Mouse (Mus musculus) heart, embryonic 10.5 days (tissue): ENCODE data around the gene Grb14. TPM values are rescaled to one million over a fixed set of nuclear protein-coding genes. Genes with fewer than 3 reads are reported as not detected.
A peak's percentile ranks its signal among the peaks of the same experiment; 100 is the strongest.

ENCODE experiments used
- DNase-seq: peaks from one replicate; pipeline ENCODE4 v3.0.0-alpha.2; 2017; ENCODE audit warnings: low spot score
- H3K27ac ChIP-seq: fragments of 300-500 bp; sonication (generic); 2 replicates; pipeline ENCODE4 v1.5.1; 2016; ENCODE audit warnings: mild to moderate bottlenecking
- H3K27me3 ChIP-seq: fragments of 300-500 bp; sonication (generic); 2 replicates; pipeline ENCODE4 v1.6.1; 2016; ENCODE audit warnings: mild to moderate bottlenecking; ENCODE audit not compliant: poor library complexity, insufficient read depth, severe bottlenecking
- H3K36me3 ChIP-seq: fragments of 300-500 bp; sonication (generic); 2 replicates; pipeline ENCODE4 v1.6.1; 2016; ENCODE audit warnings: mild to moderate bottlenecking, moderate library complexity
- H3K4me1 ChIP-seq: fragments of 300-500 bp; sonication (generic); 2 replicates; pipeline ENCODE4 v1.6.1; 2016; ENCODE audit warnings: mild to moderate bottlenecking
- H3K4me3 ChIP-seq: fragments of 300-500 bp; sonication (generic); 2 replicates; pipeline ENCODE4 v1.5.1; 2016; ENCODE audit warnings: mild to moderate bottlenecking, moderate library complexity
- H3K9me3 ChIP-seq: fragments of 300-500 bp; sonication (generic); 2 replicates; pipeline ENCODE4 v1.6.1; 2016; ENCODE audit warnings: mild to moderate bottlenecking, moderate library complexity
- WGBS: fragments of 180-500 bp; shearing (Covaris S2); methylation state at CpG from one replicate; pipeline ENCODE4 v1.1.7; 2016; 5-methylcytosine and 5-hydroxymethylcytosine counted together
- polyA plus RNA-seq: library from polyadenylated mRNA; unstranded; fragments of >200 nt; fragmentation: Nextera tagmentation; extraction: Ambion mirVana; gene quantifications from 2 replicates; pipeline ENCODE4 v1.2.1, GENCODE M21; 2016

The Grb14 gene
- polyA plus RNA-seq, 1 experiment from 2014 or later: 49.8 TPM

DNA sequence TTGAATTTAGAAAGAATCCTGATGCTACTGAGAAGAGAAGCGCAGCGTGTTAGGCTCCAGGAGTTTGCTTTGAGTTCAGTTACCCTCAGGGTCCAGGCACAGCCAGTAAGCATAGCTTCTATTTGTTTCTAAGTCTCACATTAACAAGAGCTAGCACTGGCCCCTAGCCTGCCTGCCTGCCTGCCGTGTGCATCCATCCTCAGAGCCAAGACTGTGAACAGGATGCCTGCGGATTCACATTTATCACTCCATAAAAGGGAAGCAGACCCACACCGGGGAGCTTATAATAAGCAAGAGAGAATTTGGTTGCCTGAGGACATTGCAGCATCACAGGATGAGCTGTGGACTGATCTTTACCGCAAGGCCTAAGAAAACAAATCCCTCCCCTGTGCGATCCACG lies 53.8 kb downstream of the Grb14 start:
- Histone ChIP-seq H3K4me1 (peaks cover 26% of the 10 kb centered on the region), H3K27me3 (no peaks in the 10 kb centered on the region), H3K27ac (no peak overlapping the region), H3K9me3 (no peaks in the 10 kb centered on the region), H3K36me3 (no peaks in the 10 kb centered on the region), H3K4me3 (no peak overlapping the region)
- 74% methylated on average over 8 of the region's 8 CpGs for WGBS
- no peak for DNase-seq

DNA sequence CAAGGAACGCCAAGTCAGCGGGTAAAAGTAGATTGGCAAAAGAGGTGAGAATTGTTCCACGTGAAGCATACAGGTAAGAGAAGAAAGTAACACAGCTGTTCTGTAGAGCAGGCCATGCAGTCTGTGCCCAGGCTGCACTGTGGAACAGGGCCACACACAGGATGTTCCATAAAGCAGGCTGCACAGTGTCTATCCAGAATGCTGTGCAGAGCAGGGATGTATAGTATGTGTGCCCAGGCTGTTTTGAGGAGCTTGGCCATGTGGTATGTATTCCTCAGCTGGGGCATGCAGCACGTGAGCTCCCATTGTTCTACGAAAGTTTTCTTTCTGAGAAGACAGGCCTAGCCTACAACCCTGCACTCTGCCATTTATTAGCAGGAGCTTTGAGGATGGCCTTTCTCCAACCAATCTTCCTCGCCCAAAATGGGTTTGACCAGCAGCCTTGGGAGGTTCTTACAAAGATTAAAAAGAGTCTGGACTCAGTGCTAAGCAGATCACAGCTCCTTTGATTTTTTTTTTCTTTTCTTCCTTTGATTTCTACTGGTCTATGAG lies 57.8 kb downstream of the Grb14 start:
- no peak for DNase-seq
- Histone ChIP-seq H3K9me3 (no peaks in the 10 kb centered on the region), H3K36me3 (no peaks in the 10 kb centered on the region), H3K4me3 (no peak overlapping the region), H3K27me3 (no peaks in the 10 kb centered on the region), H3K4me1 (peaks cover 10% of the 10 kb centered on the region; the same call in 1 of the 2 replicates), H3K27ac (peak overlapping the region; percentile 36; the same call in 1 of the 2 replicates)
- 88% methylated on average over 6 of the region's 6 CpGs for WGBS

DNA sequence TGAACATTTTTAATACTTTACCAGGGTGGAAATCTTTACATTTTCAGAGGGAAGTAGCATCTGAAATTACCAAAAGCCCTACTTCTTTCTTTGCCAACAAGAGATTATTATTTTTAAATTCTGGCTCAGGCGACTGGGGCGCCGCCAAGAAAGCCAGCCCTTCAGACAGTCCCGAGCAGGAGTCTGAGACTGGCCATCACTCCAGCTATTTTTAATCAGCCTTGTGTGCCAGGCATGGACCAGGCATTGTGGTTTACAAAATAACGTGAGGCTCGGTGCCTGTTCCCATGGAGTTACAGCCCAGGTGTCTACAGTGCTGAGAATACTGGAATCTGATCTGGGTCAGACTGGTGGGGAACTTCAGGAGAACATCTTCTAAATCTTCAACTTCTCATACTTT lies 58.5 kb downstream of the Grb14 start:
- no peaks in the 10 kb centered on the region for H3K9me3 ChIP-seq

DNA sequence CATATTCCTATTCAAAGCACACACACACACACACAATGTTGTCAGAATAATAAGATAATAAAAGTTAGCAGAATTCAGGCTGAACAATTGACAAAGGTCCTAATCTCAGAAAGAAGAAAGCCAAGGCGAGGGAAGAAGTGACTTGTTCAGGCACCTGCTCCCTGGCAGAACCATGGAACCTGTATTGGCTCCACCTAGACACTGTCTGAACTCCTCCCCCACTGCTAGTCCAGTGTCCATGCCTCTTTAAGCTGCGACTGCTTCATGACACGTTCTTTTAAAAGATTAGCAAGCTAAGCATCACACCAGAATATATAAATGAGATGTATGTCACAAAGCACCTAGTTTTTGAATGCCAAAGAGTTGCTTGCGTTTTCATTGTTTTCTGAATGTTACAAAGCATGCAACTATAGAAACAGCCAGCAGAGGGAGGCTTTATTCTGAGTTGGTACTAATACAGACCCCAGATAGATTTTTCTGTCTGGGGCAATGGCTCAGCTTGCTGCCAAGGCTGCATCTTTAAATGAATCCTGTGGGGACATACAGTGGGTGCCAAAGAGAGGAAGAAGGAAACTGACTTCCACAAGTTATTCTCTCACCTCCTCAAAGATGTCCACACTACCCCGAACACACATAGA lies 59.4 kb downstream of the Grb14 start:
- Histone ChIP-seq H3K4me1 (peaks cover 15% of the 10 kb centered on the region), H3K27me3 (no peaks in the 10 kb centered on the region), H3K9me3 (no peaks in the 10 kb centered on the region), H3K27ac (no peak overlapping the region), H3K36me3 (no peaks in the 10 kb centered on the region), H3K4me3 (no peak overlapping the region)
- WGBS: 27% methylated on average over 5 of the region's 5 CpGs
- DNase-seq: no peak

More for the DNA sequence above, 58.5 kb downstream of the Grb14 start:
- H3K27me3 ChIP-seq: no peaks in the 10 kb centered on the region
- WGBS: 58% methylated on average over 6 of the region's 6 CpGs
- peak overlapping the region; percentile 36; the same call in 1 of the 2 replicates for H3K27ac ChIP-seq
- no peak for DNase-seq
- peaks cover 12% of the 10 kb centered on the region; the same call in 1 of the 2 replicates for H3K4me1 ChIP-seq
- H3K36me3 ChIP-seq: no peaks in the 10 kb centered on the region
- H3K4me3 ChIP-seq: no peak overlapping the region

DNA sequence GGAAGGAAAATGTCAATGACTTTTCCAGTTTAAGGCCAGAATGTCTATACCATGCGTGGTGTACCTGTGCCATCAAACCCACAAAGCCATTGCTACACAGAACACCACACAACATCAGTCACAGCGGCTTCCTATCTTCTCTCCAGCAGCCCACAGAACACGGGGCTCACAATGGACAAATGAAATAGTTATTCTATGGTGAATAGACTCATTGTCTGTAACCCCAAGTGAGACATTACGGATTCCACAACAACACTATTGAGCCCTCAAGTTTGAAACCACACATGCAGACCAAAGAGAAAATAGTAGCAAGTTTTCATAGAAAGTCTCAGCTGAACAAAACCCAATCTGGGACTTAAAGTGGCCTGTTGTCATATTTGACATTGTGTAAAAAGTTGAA lies 62.6 kb downstream of the Grb14 start:
- peaks cover 26% of the 10 kb centered on the region for H3K4me1 ChIP-seq
- no peak overlapping the region for H3K27ac ChIP-seq
- no peaks in the 10 kb centered on the region for H3K27me3 ChIP-seq
- DNase-seq: no peak
- 68% methylated on average over 4 of the region's 4 CpGs for WGBS
- no peak overlapping the region for H3K4me3 ChIP-seq
- no peaks in the 10 kb centered on the region for H3K9me3 ChIP-seq
- H3K36me3 ChIP-seq: no peaks in the 10 kb centered on the region

DNA sequence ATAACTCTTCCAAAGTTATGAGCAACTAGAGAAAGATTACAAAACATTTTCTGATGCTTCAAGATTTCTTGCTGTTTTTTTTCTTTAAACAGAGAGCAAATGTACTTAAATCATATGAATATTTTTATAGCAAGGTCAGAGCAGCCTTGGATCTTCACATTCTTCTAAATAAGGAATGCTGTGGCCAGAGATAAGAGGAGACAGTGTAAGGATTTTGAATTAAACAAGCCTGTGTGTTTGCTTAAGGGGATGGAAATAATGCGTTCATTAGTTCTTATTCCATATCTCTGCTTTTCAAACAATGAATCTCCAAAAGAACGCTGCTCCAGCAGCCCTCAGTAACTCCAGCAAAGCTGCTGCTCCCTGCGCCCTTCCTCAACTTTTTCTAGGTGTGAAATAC lies 63.4 kb downstream of the Grb14 start:
- no peak overlapping the region for H3K4me3 ChIP-seq
- H3K27me3 ChIP-seq: no peaks in the 10 kb centered on the region
- no peaks in the 10 kb centered on the region for H3K9me3 ChIP-seq
- peaks cover 26% of the 10 kb centered on the region for H3K4me1 ChIP-seq
- WGBS: 38% methylated on average over 3 of the region's 3 CpGs
- DNase-seq: no peak
- no peaks in the 10 kb centered on the region for H3K36me3 ChIP-seq
- no peak overlapping the region for H3K27ac ChIP-seq

DNA sequence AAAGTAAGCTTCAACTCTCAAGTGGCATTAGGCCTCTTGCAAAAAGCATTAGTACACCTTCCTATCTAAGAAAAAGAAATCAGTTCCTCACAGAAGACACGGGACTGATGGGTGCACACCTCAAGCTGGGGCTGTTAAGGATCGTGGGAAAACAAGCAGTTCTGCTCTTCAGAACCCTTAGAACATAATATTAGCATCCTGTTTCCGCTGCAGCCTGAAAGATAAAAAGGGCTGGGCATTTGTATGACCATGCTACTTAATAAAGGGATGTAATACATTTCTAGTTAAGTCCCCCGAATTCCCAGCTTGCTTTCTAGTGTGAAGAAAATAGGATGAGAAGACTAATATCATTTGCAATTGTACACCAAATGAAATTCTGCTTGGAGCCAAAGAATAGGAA lies 65.1 kb downstream of the Grb14 start:
- Histone ChIP-seq H3K27me3 (no peaks in the 10 kb centered on the region), H3K4me3 (no peak overlapping the region), H3K9me3 (no peaks in the 10 kb centered on the region), H3K27ac (no peak overlapping the region), H3K36me3 (no peaks in the 10 kb centered on the region), H3K4me1 (peaks cover 26% of the 10 kb centered on the region)
- DNase-seq: no peak
- 20% methylated on average over 4 of the region's 4 CpGs for WGBS

DNA sequence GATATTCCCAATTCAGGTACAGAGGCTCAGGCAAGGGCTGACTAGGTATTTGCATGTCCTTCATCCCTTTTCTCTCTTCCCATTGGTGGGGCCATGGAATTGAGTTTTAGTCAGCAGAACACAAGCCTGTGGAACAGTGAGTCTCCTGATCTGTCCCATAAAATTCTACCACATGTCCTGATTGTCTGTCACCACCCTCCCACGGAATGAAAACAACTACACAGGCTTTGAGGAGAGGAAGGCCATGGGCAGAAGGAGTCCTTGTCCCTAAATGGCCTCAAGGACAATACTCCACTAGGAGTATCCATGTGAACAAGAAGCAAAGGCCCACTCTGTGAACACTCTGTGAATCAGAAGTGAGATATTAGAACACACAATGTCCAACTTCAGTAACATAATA lies 69.3 kb downstream of the Grb14 start:
- Histone ChIP-seq H3K4me3 (no peak overlapping the region), H3K27ac (no peak overlapping the region), H3K27me3 (no peaks in the 10 kb centered on the region), H3K9me3 (no peaks in the 10 kb centered on the region), H3K4me1 (peaks cover 12% of the 10 kb centered on the region), H3K36me3 (no peaks in the 10 kb centered on the region)
- DNase-seq: no peak
- 45% methylated on average over 1 of the region's 1 CpGs for WGBS

DNA sequence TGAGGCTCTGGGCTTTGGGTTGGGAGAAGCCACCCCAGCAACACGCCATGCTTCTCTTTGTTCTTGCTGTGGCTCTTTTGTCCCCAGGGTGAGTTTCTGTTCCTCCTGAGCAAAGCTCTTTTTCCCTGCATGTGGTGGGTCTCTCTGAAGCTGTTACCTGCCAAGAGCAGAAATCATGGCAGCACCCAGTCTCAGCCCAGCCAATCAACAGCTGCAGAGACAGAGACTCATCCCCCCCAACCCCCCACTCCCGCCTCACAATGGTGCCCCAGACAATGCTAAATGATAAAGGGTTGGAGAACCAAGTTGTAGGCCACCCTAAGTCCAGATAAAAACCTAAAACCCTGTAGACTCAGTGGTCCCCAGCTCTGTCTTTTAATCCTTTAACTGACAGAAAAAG lies 75.6 kb downstream of the Grb14 start:
- Histone ChIP-seq H3K4me3 (no peak overlapping the region), H3K27me3 (no peaks in the 10 kb centered on the region), H3K9me3 (no peaks in the 10 kb centered on the region), H3K4me1 (no peaks in the 10 kb centered on the region), H3K36me3 (no peaks in the 10 kb centered on the region), H3K27ac (no peak overlapping the region)
- WGBS: 64% methylated on average over 2 of the region's 2 CpGs
- DNase-seq: no peak

DNA sequence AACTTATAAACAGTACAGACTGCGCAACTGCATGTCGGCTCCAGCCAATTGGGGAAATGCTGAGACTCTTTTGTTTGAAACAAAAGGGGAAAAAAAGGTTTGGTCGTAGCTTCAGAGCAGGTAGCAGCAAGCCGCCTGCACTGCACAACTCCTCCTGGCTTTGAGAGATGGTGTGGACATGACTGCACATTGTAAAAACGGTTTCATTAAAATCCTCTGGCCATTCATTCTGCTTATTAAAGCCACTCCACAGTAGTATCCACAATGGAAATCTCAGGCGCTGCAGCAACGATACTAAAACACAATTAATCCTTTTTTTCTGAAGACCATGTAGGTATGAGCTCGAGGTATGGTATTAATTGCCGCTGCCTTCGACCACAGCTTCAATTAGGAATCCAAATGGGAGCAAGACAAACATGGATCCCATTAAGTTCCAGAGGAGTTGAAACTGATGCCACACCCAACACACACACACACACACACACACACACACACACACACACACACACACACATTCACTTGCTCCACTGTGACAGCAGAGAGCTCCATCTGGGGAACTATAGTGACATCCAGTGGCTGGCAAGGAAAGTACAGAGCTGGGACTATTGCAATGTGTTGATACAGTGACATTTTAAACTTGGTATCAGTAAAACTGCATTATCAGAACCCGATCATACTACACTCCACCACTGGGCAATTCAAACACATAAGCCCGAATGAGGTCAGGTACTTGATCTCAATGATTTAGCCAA lies 76.2 kb downstream of the Grb14 start:
- Histone ChIP-seq H3K27ac (no peak overlapping the region), H3K36me3 (no peaks in the 10 kb centered on the region), H3K4me1 (no peaks in the 10 kb centered on the region), H3K27me3 (no peaks in the 10 kb centered on the region), H3K4me3 (no peak overlapping the region), H3K9me3 (no peaks in the 10 kb centered on the region)
- no peak for DNase-seq
- 82% methylated on average over 12 of the region's 12 CpGs for WGBS

DNA sequence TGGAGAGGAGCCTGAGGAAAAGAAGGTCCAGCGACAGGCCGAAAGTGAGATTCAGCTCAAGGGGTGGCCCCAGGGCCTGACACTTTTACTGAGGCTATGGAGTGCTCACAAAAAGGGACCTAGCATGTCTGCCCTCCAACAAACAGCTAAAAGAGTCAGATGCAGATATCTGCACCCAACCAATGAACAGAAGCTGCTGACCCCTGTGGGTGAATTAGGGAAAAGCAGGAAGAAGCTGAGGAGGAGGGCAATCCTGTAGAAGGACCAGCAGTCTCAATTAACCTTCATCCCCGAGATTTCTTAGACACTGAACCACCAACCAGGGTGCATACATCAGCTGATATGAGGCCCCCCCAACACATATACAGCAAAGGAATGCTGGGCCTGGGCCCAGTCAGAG lies 77.3 kb downstream of the Grb14 start:
- no peak overlapping the region for H3K4me3 ChIP-seq
- no peaks in the 10 kb centered on the region for H3K9me3 ChIP-seq
- no peak for DNase-seq
- no peaks in the 10 kb centered on the region for H3K36me3 ChIP-seq
- no peaks in the 10 kb centered on the region for H3K27me3 ChIP-seq
- 67% methylated on average over 3 of the region's 3 CpGs for WGBS
- no peak overlapping the region for H3K27ac ChIP-seq
- H3K4me1 ChIP-seq: no peaks in the 10 kb centered on the region

DNA sequence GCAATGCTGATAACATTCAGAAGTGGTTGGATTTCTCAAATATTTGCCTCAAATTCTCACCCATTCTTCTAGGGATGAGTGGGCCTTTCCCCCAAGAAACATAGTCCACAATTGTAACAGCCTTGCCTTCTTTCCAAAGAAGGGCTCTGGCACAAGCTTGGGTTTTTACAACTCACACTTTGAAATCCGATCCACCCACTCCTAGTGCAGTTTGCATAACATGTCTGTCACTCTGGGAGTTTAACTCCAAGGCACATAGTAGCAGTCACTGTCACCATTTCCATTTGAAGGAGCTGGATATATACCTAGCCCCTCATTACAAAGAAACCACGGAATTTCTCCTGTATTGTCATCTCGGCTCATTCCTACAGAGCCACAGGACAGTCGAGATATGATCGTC lies 103.9 kb downstream of the Grb14 start:
- no peaks in the 10 kb centered on the region for H3K9me3 ChIP-seq
- no peak overlapping the region for H3K4me3 ChIP-seq
- H3K27ac ChIP-seq: no peak overlapping the region
- H3K27me3 ChIP-seq: no peaks in the 10 kb centered on the region
- 40% methylated on average over 5 of the region's 5 CpGs for WGBS
- peaks cover 17% of the 10 kb centered on the region for H3K4me1 ChIP-seq
- DNase-seq: no peak
- H3K36me3 ChIP-seq: no peaks in the 10 kb centered on the region

DNA sequence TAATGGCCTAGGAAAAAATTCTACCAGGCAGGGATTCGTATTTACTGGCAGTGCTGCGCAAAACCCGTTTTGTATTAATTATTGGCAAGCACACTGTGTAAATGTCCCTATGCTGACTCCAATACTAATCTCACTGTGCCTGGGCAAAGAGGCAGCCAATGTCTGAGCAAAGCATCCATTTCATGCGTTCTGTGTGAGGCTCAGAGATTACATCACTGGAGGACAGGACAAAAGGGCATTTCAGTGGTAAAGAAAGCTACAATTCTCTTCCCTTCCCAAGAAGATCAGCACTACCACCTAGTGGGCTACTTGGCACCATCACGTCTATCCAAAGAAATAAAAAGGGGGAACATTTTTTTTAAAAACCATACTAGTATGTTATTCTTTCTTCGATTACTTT lies 109.3 kb downstream of the Grb14 start:
- H3K27me3 ChIP-seq: no peaks in the 10 kb centered on the region
- H3K4me1 ChIP-seq: peaks cover 7% of the 10 kb centered on the region
- no peaks in the 10 kb centered on the region for H3K9me3 ChIP-seq
- no peak overlapping the region for H3K27ac ChIP-seq
- no peak for DNase-seq
- H3K4me3 ChIP-seq: no peak overlapping the region
- no peaks in the 10 kb centered on the region for H3K36me3 ChIP-seq
- WGBS: 64% methylated on average over 6 of the region's 6 CpGs
